Mouse (Mus musculus): ENCODE measurements around the gene Farp1.

GRCm38 (mm10) chr14:121263912-121264311 lies 228.9 kb downstream of the Farp1 start:
- TF ChIP-seq CTCF (IDR thresholded peaks at IDR 0.05; ENCODE audit: extremely low read depth, insufficient read length, insufficient replicate concordance, low read depth, low read length) (no peak), POLR2A (IDR thresholded peaks at IDR 0.05; ENCODE audit: low read depth, low read length) (no peak)
